Mouse (Mus musculus) c-Kit-positive CD71-positive TER-119-negative erythroid progenitor cells, embryonic 14.5 days (primary cell): ENCODE results near the gene Gpr141.

Experiments
- DNase-seq: peaks from one replicate; pipeline ENCODE4 v3.0.0-alpha.2; 2013; ENCODE audit warnings: low read depth

The Gpr141 gene

GRCm38 (mm10) chr13:19718954-19719353, 105.1 kb downstream of the Gpr141 start:
- DNase-seq, result no peak

- DNase-seq, result no peak
These were observed 106.9 kb downstream of the Gpr141 start for GRCm38 (mm10) chr13:19717201-19717600.

- no peak for DNase-seq
These were observed 120.3 kb downstream of the Gpr141 start for GRCm38 (mm10) chr13:19703806-19704205.

DNA sequence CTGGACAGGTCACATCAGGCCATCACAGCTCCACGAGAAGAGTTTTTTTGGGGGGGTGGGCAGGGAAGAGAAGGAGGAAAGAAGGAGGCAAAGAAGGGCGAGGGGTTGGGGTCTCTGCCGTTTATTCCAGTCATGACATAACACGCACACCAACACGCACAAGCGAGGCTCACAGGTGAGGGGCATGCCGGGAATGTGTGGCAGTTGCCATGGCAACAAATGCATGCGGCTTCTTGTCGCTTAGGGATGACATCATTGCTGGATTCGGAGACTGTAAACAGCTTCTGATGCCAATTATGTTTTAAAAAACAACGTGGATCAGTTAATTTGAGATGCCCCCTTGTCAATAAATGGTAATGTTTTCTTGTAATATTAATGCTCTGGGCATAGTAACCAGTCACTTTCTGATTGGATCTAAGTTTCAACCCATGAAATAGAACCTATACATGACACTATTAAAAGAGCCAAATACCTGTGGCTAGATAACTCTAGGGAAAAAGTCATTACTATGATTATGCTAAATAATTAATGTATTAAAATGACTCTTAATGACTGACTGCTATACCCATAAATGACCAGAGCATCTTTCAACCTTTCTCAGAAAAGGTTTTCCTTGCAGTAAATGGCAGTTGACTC, 122.5 kb downstream of the Gpr141 start:
- DNase-seq, result no peak

DNA sequence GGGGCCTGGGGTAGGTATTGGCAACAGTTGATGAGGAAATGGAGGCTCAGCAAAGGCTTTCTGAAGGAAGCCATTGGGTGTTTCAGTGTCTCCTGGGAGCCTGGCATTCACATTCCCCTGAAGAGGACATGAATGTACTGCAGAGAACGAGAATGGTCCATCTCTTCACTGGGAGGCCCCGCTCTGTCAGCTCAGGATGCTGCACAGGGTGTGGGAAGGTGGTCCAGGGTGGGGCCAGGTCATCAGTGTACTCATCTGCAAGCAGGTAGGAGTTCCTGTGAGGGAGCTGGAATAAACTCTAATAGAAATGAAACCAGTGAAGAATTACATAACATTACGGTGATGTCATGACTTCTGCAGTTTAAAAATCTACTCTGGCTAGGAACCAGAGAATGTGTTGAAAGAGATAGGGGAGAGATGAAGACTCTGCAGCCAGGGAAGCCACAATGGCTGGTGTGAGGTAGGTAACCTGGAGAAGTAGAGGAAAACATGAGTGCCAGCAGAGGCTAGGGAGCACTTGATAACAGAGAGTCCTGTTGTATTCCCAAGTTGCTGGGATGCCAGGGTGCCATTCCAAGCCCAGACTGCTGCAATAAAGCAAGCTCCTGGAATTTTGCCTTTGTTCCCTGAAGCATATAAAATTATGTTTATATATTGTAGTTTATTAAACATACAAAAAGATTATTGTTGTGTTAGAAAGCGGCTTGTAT, 123.2 kb downstream of the Gpr141 start:
- no peak for DNase-seq
